Mouse (Mus musculus): ENCODE results near the gene Paqr4. TPM values are rescaled to one million over a fixed set of nuclear protein-coding genes. Genes with fewer than 3 reads are reported as not detected.

Paqr4 gene
- polyA plus RNA-seq, 1 experiment from 2014 or later: 25.4 TPM

- Histone ChIP-seq H3K9me3 (replicated peaks; ENCODE audit: control insufficient read depth, low read length) (no peaks in the 10 kb centered on the region), H3K36me3 (ENCODE audit: control insufficient read depth, insufficient read depth, low read length) (no peaks in the 10 kb centered on the region), H3K4me3 (replicated peaks; ENCODE audit: low read length) (no peak overlapping the region), H3K4me1 (ENCODE audit: control insufficient read depth, insufficient read depth, low read length) (peaks cover 7% of the 10 kb centered on the region), H3K4me2 (ENCODE audit: low read depth, low read length) (no peak overlapping the region), H3K27me3 (ENCODE audit: control insufficient read depth, insufficient read depth, low read length) (no peaks in the 10 kb centered on the region), H3K27ac (ENCODE audit: low read length) (no peak overlapping the region), H3K9ac (ENCODE audit: low read length) (no peak overlapping the region)
- 78% methylated on average over 2 of the region's 2 CpGs for WGBS
- no peak for ATAC-seq (ENCODE audit: insufficient read depth, low FRiP score)
These were observed 18.8 kb downstream of the Paqr4 start for GRCm38 (mm10) chr17:23721886-23722285.

GRCm38 (mm10) chr17:23719455-23719854, 21.2 kb downstream of the Paqr4 start:
- Histone ChIP-seq H3K9me3 (replicated peaks; ENCODE audit: control insufficient read depth, low read length) (no peaks in the 10 kb centered on the region), H3K4me1 (ENCODE audit: control insufficient read depth, insufficient read depth, low read length) (no peaks in the 10 kb centered on the region), H3K4me2 (ENCODE audit: low read depth, low read length) (no peak overlapping the region), H3K27me3 (ENCODE audit: control insufficient read depth, insufficient read depth, low read length) (no peaks in the 10 kb centered on the region), H3K27ac (ENCODE audit: low read length) (no peak overlapping the region), H3K4me3 (replicated peaks; ENCODE audit: low read length) (no peak overlapping the region), H3K9ac (ENCODE audit: low read length) (no peak overlapping the region), H3K36me3 (ENCODE audit: control insufficient read depth, insufficient read depth, low read length) (no peaks in the 10 kb centered on the region)
- ATAC-seq (ENCODE audit: insufficient read depth, low FRiP score): peak; percentile 5; the same call in 1 of the 2 replicates
- 30% methylated on average over 1 of the region's 1 CpGs for WGBS

DNA sequence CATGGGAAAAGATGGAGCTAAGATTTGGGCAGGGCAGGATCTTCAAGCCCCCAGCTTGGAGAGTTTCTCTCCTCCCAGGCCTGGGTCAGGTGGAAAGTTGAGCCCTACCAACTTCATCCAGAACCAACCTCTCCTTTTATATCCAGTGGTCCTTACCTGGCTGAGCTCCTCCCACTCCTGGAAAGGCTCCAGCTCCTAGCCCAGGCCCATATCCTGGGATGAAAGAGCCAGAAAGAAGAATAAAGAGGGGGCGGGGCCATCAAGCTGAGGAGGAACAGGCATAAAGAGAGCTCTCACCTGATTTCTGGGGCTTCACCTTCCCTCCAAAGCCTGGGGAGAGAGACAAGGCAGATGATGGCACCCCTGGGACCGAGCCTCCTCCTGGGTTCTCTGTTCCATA, 23.7 kb downstream of the Paqr4 start:
- H3K27me3 ChIP-seq (ENCODE audit: control insufficient read depth, insufficient read depth, low read length): no peaks in the 10 kb centered on the region
- H3K4me1 ChIP-seq (ENCODE audit: control insufficient read depth, insufficient read depth, low read length): no peaks in the 10 kb centered on the region
- H3K9me3 ChIP-seq (replicated peaks; ENCODE audit: control insufficient read depth, low read length): no peaks in the 10 kb centered on the region
- H3K27ac ChIP-seq (ENCODE audit: low read length): no peak overlapping the region
- no peaks in the 10 kb centered on the region for H3K36me3 ChIP-seq (ENCODE audit: control insufficient read depth, insufficient read depth, low read length)
- H3K4me3 ChIP-seq (replicated peaks; ENCODE audit: low read length): no peak overlapping the region
- no peak for ATAC-seq (ENCODE audit: insufficient read depth, low FRiP score)
- no peak overlapping the region for H3K4me2 ChIP-seq (ENCODE audit: low read depth, low read length)
- WGBS: 64% methylated on average over 2 of the region's 2 CpGs
- H3K9ac ChIP-seq (ENCODE audit: low read length): no peak overlapping the region

DNA sequence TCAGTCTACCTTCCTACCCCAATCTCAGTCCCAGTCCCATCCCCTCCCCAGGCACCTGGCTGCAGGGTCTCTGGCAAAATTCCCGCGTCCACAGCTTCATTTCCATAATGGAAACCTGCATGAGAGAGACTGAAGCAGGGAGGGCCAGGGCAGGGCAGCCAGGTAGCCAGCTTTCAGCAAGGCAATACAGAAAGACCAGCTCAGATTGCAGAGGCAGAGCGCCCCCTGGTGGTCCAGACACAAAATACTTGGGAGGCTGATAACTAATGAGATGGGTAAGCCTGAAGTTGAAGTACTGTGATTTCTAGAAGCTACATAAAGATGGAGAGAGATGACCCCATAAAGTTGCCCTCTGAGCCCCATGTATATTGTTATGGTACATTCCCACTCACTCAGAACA, 34.5 kb downstream of the Paqr4 start:
- ATAC-seq (ENCODE audit: insufficient read depth, low FRiP score): peak; percentile 49; the same call in 1 of the 2 replicates
- Histone ChIP-seq H3K9ac (ENCODE audit: low read length) (no peak overlapping the region; the same call in 1 of the 2 replicates), H3K4me1 (ENCODE audit: control insufficient read depth, insufficient read depth, low read length) (no peaks in the 10 kb centered on the region), H3K4me3 (replicated peaks; ENCODE audit: low read length) (no peak overlapping the region), H3K4me2 (ENCODE audit: low read depth, low read length) (no peak overlapping the region), H3K27me3 (ENCODE audit: control insufficient read depth, insufficient read depth, low read length) (peaks cover under 1% of the 10 kb centered on the region; the same call in 1 of the 2 replicates), H3K27ac (ENCODE audit: low read length) (no peak overlapping the region), H3K36me3 (ENCODE audit: control insufficient read depth, insufficient read depth, low read length) (no peaks in the 10 kb centered on the region), H3K9me3 (replicated peaks; ENCODE audit: control insufficient read depth, low read length) (no peaks in the 10 kb centered on the region)
- 4% methylated on average over 3 of the region's 3 CpGs for WGBS

GRCm38 (mm10) chr17:23705525-23706104, 35.1 kb downstream of the Paqr4 start:
- no peak for ATAC-seq (ENCODE audit: insufficient read depth, low FRiP score)
- H3K36me3 ChIP-seq (ENCODE audit: control insufficient read depth, insufficient read depth, low read length): no peaks in the 10 kb centered on the region
- no peaks in the 10 kb centered on the region for H3K9me3 ChIP-seq (replicated peaks; ENCODE audit: control insufficient read depth, low read length)
- no peak overlapping the region for H3K4me2 ChIP-seq (ENCODE audit: low read depth, low read length)
- H3K27ac ChIP-seq (ENCODE audit: low read length): no peak overlapping the region
- H3K27me3 ChIP-seq (ENCODE audit: control insufficient read depth, insufficient read depth, low read length): peaks cover 6% of the 10 kb centered on the region; the same call in 1 of the 2 replicates
- 70% methylated on average over 7 of the region's 7 CpGs for WGBS
- no peak overlapping the region for H3K4me3 ChIP-seq (replicated peaks; ENCODE audit: low read length)
- H3K9ac ChIP-seq (ENCODE audit: low read length): no peak overlapping the region
- H3K4me1 ChIP-seq (ENCODE audit: control insufficient read depth, insufficient read depth, low read length): no peaks in the 10 kb centered on the region

DNA sequence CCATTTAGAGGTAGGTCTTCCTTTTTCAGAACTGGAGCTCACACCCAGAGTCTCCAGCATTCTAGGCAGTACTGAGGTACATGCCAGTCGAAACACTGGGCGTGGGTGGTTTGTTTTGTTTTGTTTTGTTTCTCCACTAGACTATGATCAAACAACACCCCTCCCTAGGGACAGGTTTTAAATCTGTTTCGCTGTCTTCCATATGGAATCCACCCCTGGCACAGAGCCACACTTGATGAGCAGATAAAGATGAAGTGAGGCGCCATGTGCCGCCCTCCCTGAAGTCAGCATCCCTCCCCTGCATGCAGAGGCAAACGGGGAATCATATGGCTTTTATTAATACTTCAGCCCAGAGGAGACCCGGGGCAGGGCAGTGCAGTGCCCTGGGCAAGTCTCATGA, 35.9 kb downstream of the Paqr4 start:
- H3K4me1 ChIP-seq (ENCODE audit: control insufficient read depth, insufficient read depth, low read length): 0 out of 2 replicates have a peak, but pooled peaks cover 3% of the 10 kb centered on the region
- H3K27ac ChIP-seq (ENCODE audit: low read length): no peak overlapping the region
- H3K9ac ChIP-seq (ENCODE audit: low read length): no peak overlapping the region
- no peaks in the 10 kb centered on the region for H3K36me3 ChIP-seq (ENCODE audit: control insufficient read depth, insufficient read depth, low read length)
- H3K9me3 ChIP-seq (replicated peaks; ENCODE audit: control insufficient read depth, low read length): no peaks in the 10 kb centered on the region
- H3K27me3 ChIP-seq (ENCODE audit: control insufficient read depth, insufficient read depth, low read length): peaks cover 7% of the 10 kb centered on the region; the same call in 1 of the 2 replicates
- H3K4me2 ChIP-seq (ENCODE audit: low read depth, low read length): no peak overlapping the region
- H3K4me3 ChIP-seq (replicated peaks; ENCODE audit: low read length): no peak overlapping the region
- no peak for ATAC-seq (ENCODE audit: insufficient read depth, low FRiP score)
- WGBS: 45% methylated on average over 7 of the region's 7 CpGs

DNA sequence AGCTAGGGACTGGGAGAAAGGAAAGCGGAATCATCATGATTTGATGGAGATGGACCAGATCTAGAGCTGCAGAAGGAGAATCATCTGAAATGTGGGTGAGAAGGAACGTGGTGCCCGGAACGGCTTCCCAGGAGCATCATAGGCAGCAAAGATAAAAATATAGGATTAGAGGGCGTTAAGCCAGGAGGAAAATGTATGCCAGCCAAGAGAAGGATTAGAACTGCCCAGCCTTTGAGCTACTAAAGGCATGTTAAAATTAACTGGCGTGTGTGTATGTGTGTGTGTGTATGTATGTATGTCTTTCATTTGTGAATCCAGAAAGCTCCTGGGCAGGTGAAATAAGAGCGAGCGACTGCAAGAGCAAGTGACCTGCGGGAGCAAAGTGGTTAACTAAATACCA, 37.4 kb downstream of the Paqr4 start:
- H3K27me3 ChIP-seq (ENCODE audit: control insufficient read depth, insufficient read depth, low read length): peaks cover 10% of the 10 kb centered on the region; the same call in 1 of the 2 replicates
- no peaks in the 10 kb centered on the region for H3K36me3 ChIP-seq (ENCODE audit: control insufficient read depth, insufficient read depth, low read length)
- peaks cover 5% of the 10 kb centered on the region; the same call in 1 of the 2 replicates for H3K4me1 ChIP-seq (ENCODE audit: control insufficient read depth, insufficient read depth, low read length)
- 81% methylated on average over 9 of the region's 9 CpGs for WGBS
- no peak for ATAC-seq (ENCODE audit: insufficient read depth, low FRiP score)
- no peak overlapping the region for H3K4me3 ChIP-seq (replicated peaks; ENCODE audit: low read length)
- H3K9ac ChIP-seq (ENCODE audit: low read length): no peak overlapping the region
- H3K27ac ChIP-seq (ENCODE audit: low read length): no peak overlapping the region
- no peak overlapping the region for H3K4me2 ChIP-seq (ENCODE audit: low read depth, low read length)
- no peaks in the 10 kb centered on the region for H3K9me3 ChIP-seq (replicated peaks; ENCODE audit: control insufficient read depth, low read length)

DNA sequence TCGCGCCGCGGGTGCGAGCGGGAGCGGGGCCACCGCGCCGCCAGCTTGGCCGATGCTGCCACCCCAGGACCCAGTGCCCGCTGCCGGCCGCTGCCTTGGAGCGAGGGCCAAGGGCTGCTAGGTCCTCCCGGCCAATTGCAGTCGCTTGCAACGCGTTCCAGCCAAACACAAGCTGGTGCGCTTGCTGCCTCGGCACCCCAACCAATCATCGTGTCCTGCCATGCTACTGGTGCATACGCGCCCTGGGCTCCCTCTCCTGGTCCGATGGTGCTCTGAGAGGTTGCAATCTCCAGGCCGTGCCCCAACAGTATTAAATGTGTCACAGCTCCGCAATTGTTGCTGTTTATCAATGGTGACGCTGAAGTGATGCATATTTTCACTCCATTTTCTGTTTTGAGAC, 40.6 kb downstream of the Paqr4 start:
- Histone ChIP-seq H3K9me3 (replicated peaks; ENCODE audit: control insufficient read depth, low read length) (no peaks in the 10 kb centered on the region), H3K27ac (ENCODE audit: low read length) (no peak overlapping the region), H3K4me3 (replicated peaks; ENCODE audit: low read length) (peak overlapping the region; percentile 69), H3K27me3 (ENCODE audit: control insufficient read depth, insufficient read depth, low read length) (peaks cover 10% of the 10 kb centered on the region; the same call in 1 of the 2 replicates), H3K9ac (ENCODE audit: low read length) (peak overlapping the region; percentile 68), H3K4me1 (ENCODE audit: control insufficient read depth, insufficient read depth, low read length) (peaks cover 5% of the 10 kb centered on the region; the same call in 1 of the 2 replicates), H3K4me2 (ENCODE audit: low read depth, low read length) (peak overlapping the region; percentile 100), H3K36me3 (ENCODE audit: control insufficient read depth, insufficient read depth, low read length) (no peaks in the 10 kb centered on the region)
- under 1% methylated on average over 28 of the region's 28 CpGs for WGBS
- ATAC-seq (ENCODE audit: insufficient read depth, low FRiP score): peak; percentile 95

GRCm38 (mm10) chr17:23699131-23700077, 41.3 kb downstream of the Paqr4 start:
- Histone ChIP-seq H3K27me3 (ENCODE audit: control insufficient read depth, insufficient read depth, low read length) (peaks cover 10% of the 10 kb centered on the region; the same call in 1 of the 2 replicates), H3K4me2 (ENCODE audit: low read depth, low read length) (peak overlapping the region; percentile 100), H3K27ac (ENCODE audit: low read length) (no peak overlapping the region), H3K9ac (ENCODE audit: low read length) (peak overlapping the region; percentile 68), H3K4me1 (ENCODE audit: control insufficient read depth, insufficient read depth, low read length) (peaks cover 5% of the 10 kb centered on the region; the same call in 1 of the 2 replicates), H3K4me3 (replicated peaks; ENCODE audit: low read length) (peak overlapping the region; percentile 69), H3K9me3 (replicated peaks; ENCODE audit: control insufficient read depth, low read length) (no peaks in the 10 kb centered on the region), H3K36me3 (ENCODE audit: control insufficient read depth, insufficient read depth, low read length) (no peaks in the 10 kb centered on the region)
- WGBS: under 1% methylated on average over 99 of the region's 101 CpGs
- peak; percentile 45; the same call in 1 of the 2 replicates for ATAC-seq (ENCODE audit: insufficient read depth, low FRiP score)
